Mouse (Mus musculus): Measurements from ENCODE around the gene Washc4.

DNA sequence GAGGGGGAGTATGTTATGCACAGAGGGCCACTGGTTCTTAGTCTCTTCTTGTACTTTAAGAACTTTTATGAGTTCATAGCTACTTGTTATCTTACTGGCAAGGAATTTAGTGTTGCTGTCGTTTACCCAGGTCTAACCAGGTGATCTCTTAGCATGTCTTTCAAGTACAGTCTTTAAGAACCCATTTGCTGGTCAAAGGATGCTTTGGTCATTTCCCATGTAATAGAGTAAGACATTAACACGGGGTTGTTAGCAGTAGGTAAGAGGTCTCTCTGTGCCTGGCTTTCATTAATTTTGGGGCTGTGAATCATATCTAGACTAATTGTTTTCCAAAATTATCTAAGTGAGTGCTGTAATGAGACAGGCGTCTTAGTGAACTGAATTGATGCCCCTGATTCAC lies 1.8 kb downstream of the Washc4 start:
- TF ChIP-seq CTCF (IDR thresholded peaks at IDR 0.05; ENCODE audit: control insufficient read depth, insufficient read depth, insufficient read length) (no peak), FOSL1 (IDR thresholded peaks at IDR 0.05; ENCODE audit: insufficient read depth, low read length, poor library complexity, severe bottlenecking) (no peak), MYOD1 (IDR thresholded peaks at IDR 0.05; ENCODE audit: control insufficient read depth, insufficient read length, low read depth) (no peak), MAX (IDR thresholded peaks at IDR 0.05) (no peak), USF1 (IDR thresholded peaks at IDR 0.05; ENCODE audit: low read depth) (no peak), MYOG (IDR thresholded peaks at IDR 0.05; ENCODE audit: control insufficient read depth, extremely low read depth, insufficient read length) (no peak)
